Mouse (Mus musculus) lung, adult 2 months (tissue): ENCODE measurements at regions not wholly inside any gene's neighbourhood (a gene's known extent, or its start where the extent isn't known, plus 50 kb on each side); places are given as distances from the start of the nearest gene placed in this dataset.

Experiments used
- CTCF ChIP-seq: fragments of 200-500 bp; IDR thresholded peaks from 2 replicates; pipeline ENCODE4 v1.5.1; 2011; ENCODE audit warnings: mild to moderate bottlenecking, low read length, control low read depth; ENCODE audit not compliant: insufficient read depth
- POLR2A ChIP-seq: fragments of 200-500 bp; IDR thresholded peaks from 2 replicates; pipeline ENCODE4 v1.6.1; 2011; ENCODE audit warnings: low read depth, mild to moderate bottlenecking, control low read depth, low read length, borderline replicate concordance; ENCODE audit errors: extremely low read depth

- TF ChIP-seq POLR2A (no peak), CTCF (no peak)
Observed at GRCm38 (mm10) chr4:39660538-39660937, 210.4 kb downstream of the 1700009N14Rik start.
